ENCODE assay signal across 11 mouse cellular contexts in genomic region chr4:137373711-137374110, GRCm38 (mm10). TPM values are rescaled to one million over a fixed set of nuclear protein-coding genes. Genes with fewer than 3 reads are reported as not detected.
DNase-seq lines count a peak whose midpoint lies in the region; ATAC-seq and TF ChIP-seq lines count a peak whose summit lies in the region.
"Had no signal": no experiment of that assay in that cellular context is flagged by ENCODE, and none has a peak within 500 bp of the region (broad histone marks: within the 10 kb centered on the region; RNA-seq: fewer than 3 reads in every experiment).

No protein-coding gene starts in this region.

- no peaks in the 10 kb centered on the region for H3K9me3 ChIP-seq in ES-Bruce4 (replicated peaks; ENCODE audit: control insufficient read depth, insufficient read depth, low read length, poor library complexity, severe bottlenecking)
- H3K9me3 ChIP-seq in liver, embryonic 13.5 days (replicated peaks): no peaks in the 10 kb centered on the region
- H3K9me3 ChIP-seq in midbrain, embryonic 16.5 days (replicated peaks; ENCODE audit: control insufficient read depth, low read length, poor library complexity, severe bottlenecking): no peaks in the 10 kb centered on the region
- H3K9me3 ChIP-seq: neural tube, embryonic 13.5 days had no signal

- no peak overlapping the region for H3K4me2 ChIP-seq in liver, embryonic 13.5 days
- no peak overlapping the region for H3K4me2 ChIP-seq in midbrain, embryonic 16.5 days (ENCODE audit: low read length)
- H3K4me2 ChIP-seq: neural tube, embryonic 13.5 days had no signal

- TF ChIP-seq CTCF in ES-Bruce4 (IDR thresholded peaks at IDR 0.05; ENCODE audit: low read depth, low read length): no peak

- ATAC-seq in liver, embryonic 13.5 days (ENCODE audit: low read depth): no peak
- no peak for ATAC-seq in midbrain, embryonic 16.5 days

- 44% methylated on average over 6 of the region's 6 CpGs for WGBS in liver, embryonic 13.5 days (ENCODE audit: insufficient replicate concordance)
- 61% methylated on average over 6 of the region's 6 CpGs for WGBS in midbrain, embryonic 16.5 days

- H3K4me1 ChIP-seq in ES-Bruce4 (ENCODE audit: control insufficient read depth, insufficient read depth, low read length): peaks cover 3% of the 10 kb centered on the region
- H3K4me1 ChIP-seq in liver, embryonic 13.5 days (replicated peaks): peaks cover 41% of the 10 kb centered on the region
- peaks cover 5% of the 10 kb centered on the region for H3K4me1 ChIP-seq in midbrain, embryonic 16.5 days (ENCODE audit: control insufficient read depth, insufficient read depth, low read length)

- H3K9ac ChIP-seq in ES-Bruce4 (ENCODE audit: low read depth, poor library complexity, severe bottlenecking): no peak overlapping the region
- H3K9ac ChIP-seq in liver, embryonic 13.5 days: no peak overlapping the region
- no peak overlapping the region for H3K9ac ChIP-seq in midbrain, embryonic 16.5 days (ENCODE audit: low read depth, low read length)
- H3K9ac ChIP-seq: neural tube, embryonic 13.5 days had no signal

- H3K27ac ChIP-seq in ES-Bruce4 (ENCODE audit: insufficient read depth, low read length): peak overlapping the region; percentile 5; the same call in 1 of the 2 replicates
- peak overlapping the region; percentile 57; the same call in 1 of the 2 replicates for H3K27ac ChIP-seq in liver, embryonic 13.5 days
- H3K27ac ChIP-seq in midbrain, embryonic 16.5 days (ENCODE audit: low read length): no peak overlapping the region
- H3K27ac ChIP-seq: neural tube, embryonic 13.5 days had no signal

- no peak overlapping the region for H3K4me3 ChIP-seq in ES-Bruce4 (ENCODE audit: low read depth, low read length)
- no peak overlapping the region for H3K4me3 ChIP-seq in liver, embryonic 13.5 days (replicated peaks)
- no peak overlapping the region for H3K4me3 ChIP-seq in midbrain, embryonic 16.5 days (ENCODE audit: low read depth, low read length)
- H3K4me3 ChIP-seq: neural tube, embryonic 13.5 days had no signal

- peak; percentile 56 for DNase-seq in kidney, postnatal 10 days
- DNase-seq in kidney, adult 9 months: no peak
- DNase-seq in 416B (ENCODE audit: low read depth): peak; percentile 66
- DNase-seq in liver, embryonic 13.5 days: no peak
- DNase-seq in embryo, embryonic 10.5 days (ENCODE audit: low spot score): no peak
- DNase-seq: adrenal gland, postnatal 10 days; spleen, adult 18-20 months; thymus, postnatal 4 days had no signal

- no peak for TF ChIP-seq EP300 in ES-Bruce4 (IDR thresholded peaks at IDR 0.05; ENCODE audit: insufficient read depth, low read depth, low read length)

- no peaks in the 10 kb centered on the region for H3K36me3 ChIP-seq in ES-Bruce4 (ENCODE audit: control insufficient read depth, insufficient read depth, low read length, poor library complexity, severe bottlenecking)
- no peaks in the 10 kb centered on the region for H3K36me3 ChIP-seq in liver, embryonic 13.5 days
- no peaks in the 10 kb centered on the region for H3K36me3 ChIP-seq in midbrain, embryonic 16.5 days (ENCODE audit: control insufficient read depth, insufficient read depth, low read length)
- H3K36me3 ChIP-seq: neural tube, embryonic 13.5 days had no signal

- H3K27me3 ChIP-seq in ES-Bruce4 (ENCODE audit: control insufficient read depth, insufficient read depth, low read length, poor library complexity, severe bottlenecking): no peaks in the 10 kb centered on the region
- H3K27me3 ChIP-seq in liver, embryonic 13.5 days: no peaks in the 10 kb centered on the region
- no peaks in the 10 kb centered on the region for H3K27me3 ChIP-seq in midbrain, embryonic 16.5 days (ENCODE audit: control insufficient read depth, insufficient read depth, low read depth, low read length)
- H3K27me3 ChIP-seq: neural tube, embryonic 13.5 days had no signal

- no peak for TF ChIP-seq POLR2A in ES-Bruce4 (IDR thresholded peaks at IDR 0.05; ENCODE audit: insufficient read depth, low read length)

RNA-seq across cellular contexts. Expression of gene Cdc42, which starts 16.2 kb away (rescaled TPM):
- polyA plus RNA-seq in ES-Bruce4 (2011; ENCODE audit: insufficient read depth, insufficient read length, low read depth, missing spikeins): 462 and 476 TPM in 2 replicates
- polyA plus RNA-seq in liver, embryonic 13.5 days (2015; fragmentation: Nextera tagmentation; extraction: Ambion mirVana): 284 and 331 TPM in 2 replicates
- polyA plus RNA-seq in midbrain, embryonic 16.5 days (2015; fragmentation: Nextera tagmentation; extraction: Ambion mirVana): 1,054 and 1,095 TPM in 2 replicates

RNA-seq across cellular contexts. Expression of gene Cela3a, which starts 35.9 kb away (rescaled TPM):
- polyA plus RNA-seq in ES-Bruce4 (2011; ENCODE audit: insufficient read depth, insufficient read length, low read depth, missing spikeins): not detected in 2 replicates
- not detected in 2 replicates for polyA plus RNA-seq in liver, embryonic 13.5 days (2015; fragmentation: Nextera tagmentation; extraction: Ambion mirVana)
- not detected in 2 replicates for polyA plus RNA-seq in midbrain, embryonic 16.5 days (2015; fragmentation: Nextera tagmentation; extraction: Ambion mirVana)
- polyA plus RNA-seq: neural tube, embryonic 13.5 days had no signal

RNA-seq across cellular contexts. Expression of gene Cela3b, which starts 56.6 kb away (rescaled TPM):
- polyA plus RNA-seq in ES-Bruce4 (2011; ENCODE audit: insufficient read depth, insufficient read length, low read depth, missing spikeins): not detected in 2 replicates
- 0.17 TPM in 1 of 2 replicates, not detected in the other for polyA plus RNA-seq in liver, embryonic 13.5 days (2015; fragmentation: Nextera tagmentation; extraction: Ambion mirVana)
- not detected in 2 replicates for polyA plus RNA-seq in midbrain, embryonic 16.5 days (2015; fragmentation: Nextera tagmentation; extraction: Ambion mirVana)
- polyA plus RNA-seq: neural tube, embryonic 13.5 days had no signal

Comparison
In these comparisons a context has a peak if more than half of its experiments do, and no peak if none do; other contexts are left out.
1. DNase-seq: peak in kidney, postnatal 10 days (single experiment) and 416B (single experiment); none in kidney, adult 9 months (single experiment), liver, embryonic 13.5 days (single experiment) and embryo, embryonic 10.5 days (single experiment).